Mouse (Mus musculus) stomach, embryonic 15.5 days (tissue): ENCODE data around the gene Kat7. TPM values are rescaled to one million over a fixed set of nuclear protein-coding genes. Genes with fewer than 3 reads are reported as not detected.

ENCODE experiments used
- ATAC-seq: fragments of 200-750 bp; cut with Nextera tagmentation; 2 replicates; pipeline ENCODE4 v1.8.0; 2017; ENCODE audit warnings: low read depth, moderate number of reproducible peaks, moderate TSS enrichment; ENCODE audit not compliant: insufficient read depth, low FRiP score
- H3K27ac ChIP-seq: fragments of 300-500 bp; sonication (generic); 2 replicates; pipeline ENCODE4 v1.5.1; 2015; ENCODE audit warnings: mild to moderate bottlenecking, inconsistent platforms
- H3K27me3 ChIP-seq: fragments of 300-500 bp; sonication (generic); replicated peaks from 2 replicates; pipeline ENCODE4 v1.6.1; 2015; ENCODE audit warnings: inconsistent platforms
- H3K36me3 ChIP-seq: fragments of 300-500 bp; sonication (generic); 2 replicates; pipeline ENCODE4 v1.6.1; 2015; ENCODE audit warnings: inconsistent platforms
- H3K4me1 ChIP-seq: fragments of 300-500 bp; sonication (generic); 2 replicates; pipeline ENCODE4 v1.6.1; 2015; ENCODE audit warnings: inconsistent platforms
- H3K4me2 ChIP-seq: fragments of 300-500 bp; sonication (generic); 2 replicates; pipeline ENCODE4 v1.6.1; 2015; ENCODE audit warnings: mild to moderate bottlenecking, inconsistent platforms
- H3K4me3 ChIP-seq: fragments of 300-500 bp; sonication (generic); replicated peaks from 2 replicates; pipeline ENCODE4 v1.5.1; 2015; ENCODE audit warnings: inconsistent platforms
- H3K9ac ChIP-seq: fragments of 300-500 bp; sonication (generic); 2 replicates; pipeline ENCODE4 v1.6.1; 2015; ENCODE audit warnings: inconsistent platforms
- H3K9me3 ChIP-seq: fragments of 300-500 bp; sonication (generic); 2 replicates; pipeline ENCODE4 v1.6.1; 2016; ENCODE audit warnings: inconsistent platforms
- WGBS: fragments of 180-500 bp; shearing (Covaris S2); methylation state at CpG from one replicate; pipeline ENCODE4 v1.1.7; 2015; 5-methylcytosine and 5-hydroxymethylcytosine counted together
- polyA plus RNA-seq: library from polyadenylated mRNA; unstranded; fragments of >200 nt; fragmentation: Nextera tagmentation; extraction: Ambion mirVana; gene quantifications from 2 replicates; pipeline ENCODE4 v1.2.1, GENCODE M21; 2015

Gene Kat7
- polyA plus RNA-seq, 1 experiment from 2014 or later: 57.1 TPM

DNA sequence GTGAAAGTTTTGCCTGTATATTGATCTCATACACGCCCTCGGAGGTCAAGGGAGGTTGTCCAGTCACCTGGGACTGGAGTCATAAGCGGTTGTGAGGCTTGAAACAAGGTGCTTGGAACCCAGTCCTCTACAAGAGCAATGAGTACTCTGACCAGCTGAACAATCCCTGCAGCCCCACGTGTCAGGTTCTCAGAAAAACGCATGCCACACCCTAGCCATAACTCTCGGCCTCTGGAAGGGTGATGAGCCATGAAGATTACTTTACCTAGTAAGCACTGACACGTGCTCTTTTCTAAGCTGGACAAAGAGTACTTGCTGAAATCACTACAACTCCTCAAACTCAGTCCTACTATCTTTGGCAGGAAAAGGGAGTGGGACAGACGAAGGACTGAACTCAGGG is 2.5 kb downstream of the Kat7 start:
- no peak for ATAC-seq
- Histone ChIP-seq H3K27me3 (no peaks in the 10 kb centered on the region), H3K9me3 (no peaks in the 10 kb centered on the region), H3K27ac (no peak overlapping the region), H3K9ac (no peak overlapping the region), H3K4me1 (peaks cover 17% of the 10 kb centered on the region), H3K36me3 (peaks cover 21% of the 10 kb centered on the region), H3K4me3 (no peak overlapping the region), H3K4me2 (no peak overlapping the region)
- 74% methylated on average over 8 of the region's 8 CpGs for WGBS

DNA sequence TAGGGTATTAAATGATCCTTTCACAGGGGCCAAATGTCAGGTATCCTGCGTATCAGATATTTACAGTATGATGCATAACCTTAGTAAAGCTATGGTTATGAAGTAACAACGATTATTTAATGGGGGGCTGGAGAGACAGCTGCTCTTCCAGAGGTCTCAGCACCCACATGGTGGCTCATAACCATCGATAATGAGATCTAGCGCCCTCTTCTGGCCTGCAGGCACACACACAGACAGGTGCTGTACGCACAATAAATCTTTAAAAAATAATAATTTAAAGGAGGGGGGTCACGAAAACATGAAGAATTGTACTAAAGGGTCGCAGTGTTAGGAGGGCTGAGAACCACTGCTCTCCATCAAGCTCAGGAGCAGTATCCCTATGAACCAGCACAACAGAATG is 4.4 kb downstream of the Kat7 start:
- 92% methylated on average over 7 of the region's 7 CpGs for WGBS
- H3K4me3 ChIP-seq: no peak overlapping the region
- 0 out of 2 replicates have a peak, but pooled peaks cover 11% of the 10 kb centered on the region for H3K4me1 ChIP-seq
- H3K4me2 ChIP-seq: no peak overlapping the region
- no peak overlapping the region for H3K9ac ChIP-seq
- H3K27ac ChIP-seq: no peak overlapping the region
- H3K9me3 ChIP-seq: no peaks in the 10 kb centered on the region
- ATAC-seq: no peak
- peaks cover 32% of the 10 kb centered on the region for H3K36me3 ChIP-seq
- H3K27me3 ChIP-seq: no peaks in the 10 kb centered on the region

DNA sequence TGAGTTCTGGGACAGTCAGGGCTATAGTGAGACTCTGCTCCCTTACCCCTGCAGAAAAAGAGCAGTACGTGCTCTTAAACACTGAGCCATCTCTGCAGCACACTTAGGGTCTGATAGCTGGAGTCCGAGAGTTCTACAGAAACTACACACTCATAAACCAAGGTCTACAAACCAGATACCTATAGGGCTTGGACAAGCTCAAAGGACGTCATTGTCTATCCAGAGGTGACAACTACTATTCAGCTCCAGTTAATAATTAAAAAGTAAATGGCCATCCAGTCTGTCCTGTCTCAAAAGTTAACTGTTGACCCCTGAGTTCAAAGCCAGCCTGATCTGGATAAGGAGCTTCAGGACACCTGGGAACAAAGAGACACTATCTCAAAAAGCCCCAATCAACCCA is 8.3 kb downstream of the Kat7 start:
- Histone ChIP-seq H3K4me2 (no peak overlapping the region), H3K27me3 (no peaks in the 10 kb centered on the region), H3K9ac (no peak overlapping the region), H3K4me1 (no peaks in the 10 kb centered on the region), H3K9me3 (no peaks in the 10 kb centered on the region), H3K36me3 (peaks cover 48% of the 10 kb centered on the region), H3K27ac (no peak overlapping the region), H3K4me3 (no peak overlapping the region)
- ATAC-seq: no peak
- 81% methylated on average over 3 of the region's 3 CpGs for WGBS

DNA sequence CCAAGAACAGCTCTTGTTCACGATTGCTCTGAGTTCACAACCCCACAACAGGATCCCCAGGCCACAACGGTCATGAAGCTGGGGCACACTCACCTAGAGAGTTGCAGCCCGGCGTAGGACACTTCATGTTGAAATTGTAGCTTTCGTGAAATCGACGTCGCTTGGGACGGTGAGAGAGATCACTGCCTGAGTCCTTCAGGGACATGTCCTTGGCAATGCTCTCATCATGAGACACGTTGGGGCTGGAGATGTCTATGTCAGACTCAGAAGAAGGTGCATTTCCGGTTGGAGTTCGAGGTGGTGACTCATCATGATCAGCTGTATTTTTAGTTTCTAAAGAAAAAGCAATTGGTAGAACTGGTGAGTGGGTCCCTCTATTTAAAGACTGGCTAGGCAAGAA is 10.2 kb downstream of the Kat7 start:
- no peak for ATAC-seq
- H3K36me3 ChIP-seq: peaks cover 42% of the 10 kb centered on the region
- no peak overlapping the region for H3K27ac ChIP-seq
- no peak overlapping the region for H3K9ac ChIP-seq
- H3K9me3 ChIP-seq: no peaks in the 10 kb centered on the region
- no peak overlapping the region for H3K4me3 ChIP-seq
- no peak overlapping the region for H3K4me2 ChIP-seq
- H3K4me1 ChIP-seq: no peaks in the 10 kb centered on the region
- H3K27me3 ChIP-seq: no peaks in the 10 kb centered on the region
- WGBS: 93% methylated on average over 12 of the region's 12 CpGs

DNA sequence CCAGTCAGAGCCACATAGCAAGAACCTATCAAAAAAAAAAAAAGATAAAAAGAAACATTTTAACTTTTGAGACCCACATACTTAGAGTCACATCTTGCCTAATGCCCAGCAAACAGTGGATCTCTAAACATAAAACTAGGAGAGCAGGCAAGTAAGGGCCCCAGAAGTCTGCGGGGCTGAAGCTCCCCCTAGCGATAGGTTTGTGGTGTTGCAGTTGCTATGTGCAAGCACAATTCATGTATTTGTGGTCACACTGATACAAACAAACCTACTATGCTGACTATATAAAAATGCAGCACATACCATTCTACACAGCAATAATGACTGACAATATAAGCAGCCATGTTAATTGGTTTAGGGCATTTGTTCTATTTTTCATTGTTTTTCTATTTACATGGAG is 11.9 kb downstream of the Kat7 start:
- no peak overlapping the region for H3K4me3 ChIP-seq
- no peak overlapping the region for H3K4me2 ChIP-seq
- no peaks in the 10 kb centered on the region for H3K4me1 ChIP-seq
- no peak overlapping the region for H3K9ac ChIP-seq
- no peak for ATAC-seq
- H3K27ac ChIP-seq: no peak overlapping the region
- peaks cover 35% of the 10 kb centered on the region for H3K36me3 ChIP-seq
- 21% methylated on average over 2 of the region's 2 CpGs for WGBS
- H3K27me3 ChIP-seq: no peaks in the 10 kb centered on the region
- H3K9me3 ChIP-seq: no peaks in the 10 kb centered on the region

DNA sequence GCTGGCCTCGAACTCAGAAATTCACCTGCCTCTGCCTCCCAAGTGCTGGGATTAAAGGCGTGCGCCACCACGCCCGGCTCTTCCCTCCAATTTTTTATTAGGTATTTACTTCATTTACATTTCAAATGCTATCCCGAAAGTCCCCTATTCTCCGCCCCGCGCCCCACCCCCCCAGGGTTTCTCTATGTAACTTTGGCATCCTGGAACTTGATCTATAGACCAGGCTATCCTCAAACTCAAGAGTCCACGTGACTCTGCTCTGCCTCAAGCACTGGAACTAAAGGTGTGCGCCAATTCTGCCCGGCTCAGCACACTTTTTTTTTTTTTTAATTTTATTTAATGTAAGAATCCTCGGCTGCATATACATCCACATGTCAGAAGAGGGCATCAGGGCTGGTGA is 14.3 kb downstream of the Kat7 start:
- no peaks in the 10 kb centered on the region for H3K27me3 ChIP-seq
- no peaks in the 10 kb centered on the region for H3K9me3 ChIP-seq
- no peak overlapping the region for H3K9ac ChIP-seq
- no peak overlapping the region for H3K27ac ChIP-seq
- H3K36me3 ChIP-seq: peaks cover 34% of the 10 kb centered on the region
- no peak overlapping the region for H3K4me3 ChIP-seq
- no peak overlapping the region for H3K4me2 ChIP-seq
- H3K4me1 ChIP-seq: no peaks in the 10 kb centered on the region
- no peak for ATAC-seq
- WGBS: 94% methylated on average over 13 of the region's 13 CpGs

DNA sequence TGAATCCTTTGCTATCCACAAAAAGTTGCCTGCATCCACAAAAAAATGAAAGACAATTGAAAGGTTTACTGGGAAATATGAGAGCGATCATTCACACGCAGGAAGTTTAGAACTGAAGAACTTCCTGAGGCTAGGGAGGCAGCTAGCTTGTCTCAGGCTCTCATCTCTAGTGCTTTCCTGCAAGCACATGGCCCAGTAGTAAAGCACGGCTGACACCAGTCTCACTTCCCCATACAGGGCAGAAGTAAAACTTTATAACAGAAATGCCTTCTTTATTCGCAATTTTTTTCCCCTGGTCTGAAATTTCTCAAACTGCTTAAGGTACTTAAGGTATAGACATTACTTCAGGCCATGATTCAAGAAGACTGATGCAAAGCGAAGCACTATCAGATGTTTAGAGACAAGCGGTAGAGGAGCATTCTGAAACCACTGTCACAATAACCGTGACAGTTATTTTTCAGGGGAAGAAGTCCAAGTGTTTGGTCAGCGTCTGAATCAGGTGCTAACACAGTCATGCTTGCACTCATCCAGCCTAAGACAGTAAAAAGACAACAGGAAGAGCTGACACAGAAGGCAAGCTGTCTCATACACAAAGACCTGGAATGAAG is 16.9 kb downstream of the Kat7 start:
- Histone ChIP-seq H3K27ac (peak overlapping the region; percentile 41; the same call in 1 of the 2 replicates), H3K4me1 (no peaks in the 10 kb centered on the region), H3K4me2 (no peak overlapping the region), H3K9ac (no peak overlapping the region), H3K27me3 (no peaks in the 10 kb centered on the region), H3K9me3 (no peaks in the 10 kb centered on the region), H3K36me3 (peaks cover 41% of the 10 kb centered on the region), H3K4me3 (no peak overlapping the region)
- 75% methylated on average over 8 of the region's 8 CpGs for WGBS
- no peak for ATAC-seq

DNA sequence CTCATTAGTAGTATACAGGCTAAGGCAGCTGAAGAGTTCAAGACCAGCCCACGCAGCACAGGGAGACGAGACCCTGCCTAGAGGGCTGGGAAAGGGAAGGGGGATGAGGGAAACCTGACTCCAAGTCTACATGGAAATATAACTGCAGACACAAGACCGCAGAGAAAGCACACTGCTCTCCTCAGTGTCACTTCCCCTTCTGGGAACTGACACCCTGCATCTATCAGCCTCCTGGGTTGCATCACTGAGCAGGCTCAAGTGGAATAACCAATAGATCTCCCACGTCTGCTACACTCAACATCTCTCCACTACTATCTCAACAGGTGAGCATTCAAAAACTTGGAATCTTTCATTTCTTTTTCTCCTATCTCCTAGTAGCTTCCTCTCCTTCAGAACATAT is 18.0 kb downstream of the Kat7 start:
- Histone ChIP-seq H3K4me2 (no peak overlapping the region), H3K4me3 (no peak overlapping the region), H3K9ac (no peak overlapping the region), H3K4me1 (no peaks in the 10 kb centered on the region), H3K27ac (no peak overlapping the region), H3K27me3 (no peaks in the 10 kb centered on the region), H3K9me3 (no peaks in the 10 kb centered on the region), H3K36me3 (peaks cover 42% of the 10 kb centered on the region)
- ATAC-seq: no peak
- 82% methylated on average over 4 of the region's 4 CpGs for WGBS

DNA sequence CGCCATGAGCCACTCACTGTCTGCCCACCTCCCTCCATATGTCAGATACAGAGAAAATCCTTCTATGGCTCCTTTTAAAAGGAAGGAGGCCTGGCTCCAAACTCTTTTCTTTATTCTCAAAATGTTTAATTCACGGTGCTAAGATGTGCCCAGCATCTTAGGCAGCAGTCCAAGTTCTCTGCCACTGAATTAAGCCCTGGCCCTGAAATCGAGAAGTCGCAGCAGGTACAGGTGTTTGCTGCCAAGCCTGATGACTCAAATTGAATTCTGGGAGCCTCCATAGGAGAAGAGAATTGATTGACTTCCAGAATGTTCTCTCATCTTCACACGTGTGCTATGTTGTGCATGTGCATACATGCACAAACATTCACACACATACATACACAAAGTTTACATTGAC is 27.7 kb downstream of the Kat7 start:
- no peak overlapping the region for H3K4me3 ChIP-seq
- no peaks in the 10 kb centered on the region for H3K4me1 ChIP-seq
- no peak for ATAC-seq
- WGBS: 95% methylated on average over 5 of the region's 5 CpGs
- H3K9ac ChIP-seq: no peak overlapping the region
- H3K27me3 ChIP-seq: no peaks in the 10 kb centered on the region
- H3K36me3 ChIP-seq: peaks cover 84% of the 10 kb centered on the region
- H3K27ac ChIP-seq: no peak overlapping the region
- no peaks in the 10 kb centered on the region for H3K9me3 ChIP-seq
- no peak overlapping the region for H3K4me2 ChIP-seq

DNA sequence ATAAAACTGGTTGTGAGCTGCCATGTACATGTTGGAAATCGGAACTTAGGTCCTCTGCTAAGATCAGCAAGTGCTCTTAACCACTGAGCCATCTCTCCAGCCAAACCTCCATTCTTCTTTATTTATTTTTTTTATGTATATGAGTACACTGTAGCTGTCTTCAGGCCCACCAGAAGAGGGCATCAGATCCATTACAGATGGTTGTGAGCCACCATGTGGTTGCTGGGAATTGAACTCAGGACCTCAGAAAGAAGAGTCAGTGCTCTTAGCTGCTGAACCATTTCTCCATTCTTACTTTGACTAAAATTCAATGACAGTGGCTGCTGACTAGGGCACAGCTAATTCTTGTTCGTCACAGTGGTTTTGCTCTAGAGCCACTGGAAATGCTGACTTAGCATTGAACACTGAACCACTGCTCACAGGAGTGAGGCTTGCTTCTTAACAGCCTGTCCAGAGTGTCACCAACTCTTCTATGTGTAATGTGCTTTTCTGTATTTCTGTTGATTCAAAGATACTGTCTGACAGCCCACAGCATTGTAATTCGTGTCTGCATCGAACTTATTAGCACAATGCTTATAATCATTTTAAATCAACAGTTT is 30.9 kb downstream of the Kat7 start:
- H3K9me3 ChIP-seq: no peaks in the 10 kb centered on the region
- H3K27ac ChIP-seq: no peak overlapping the region
- H3K4me2 ChIP-seq: no peak overlapping the region
- ATAC-seq: no peak
- H3K4me3 ChIP-seq: no peak overlapping the region
- H3K36me3 ChIP-seq: peaks cover 84% of the 10 kb centered on the region
- WGBS: 93% methylated on average over 4 of the region's 4 CpGs
- H3K9ac ChIP-seq: no peak overlapping the region
- no peaks in the 10 kb centered on the region for H3K27me3 ChIP-seq
- H3K4me1 ChIP-seq: no peaks in the 10 kb centered on the region

DNA sequence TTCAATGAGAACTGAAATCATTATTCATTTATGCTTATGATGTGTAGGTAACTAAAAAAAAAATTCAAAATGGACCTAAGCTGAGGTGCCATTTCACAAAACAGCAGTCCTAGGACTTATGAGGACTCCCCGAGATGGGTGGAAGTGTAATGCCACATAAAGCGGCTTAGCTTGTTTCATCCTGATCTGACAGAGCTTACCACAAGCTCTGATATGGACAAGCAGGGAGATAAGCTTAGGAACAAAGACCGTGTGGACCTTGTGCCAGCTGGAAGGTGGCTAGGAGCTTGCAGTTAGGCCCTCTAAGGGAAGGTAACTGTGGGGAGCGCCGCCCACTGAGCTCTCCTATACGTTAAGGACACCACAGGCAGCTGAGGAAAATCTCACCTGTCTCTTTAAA is 34.0 kb downstream of the Kat7 start:
- Histone ChIP-seq H3K4me2 (no peak overlapping the region), H3K27me3 (no peaks in the 10 kb centered on the region), H3K9me3 (no peaks in the 10 kb centered on the region), H3K27ac (no peak overlapping the region), H3K9ac (no peak overlapping the region), H3K4me1 (0 out of 2 replicates have a peak, but pooled peaks cover 3% of the 10 kb centered on the region), H3K4me3 (no peak overlapping the region), H3K36me3 (peaks cover 83% of the 10 kb centered on the region)
- 85% methylated on average over 6 of the region's 6 CpGs for WGBS
- ATAC-seq: no peak

DNA sequence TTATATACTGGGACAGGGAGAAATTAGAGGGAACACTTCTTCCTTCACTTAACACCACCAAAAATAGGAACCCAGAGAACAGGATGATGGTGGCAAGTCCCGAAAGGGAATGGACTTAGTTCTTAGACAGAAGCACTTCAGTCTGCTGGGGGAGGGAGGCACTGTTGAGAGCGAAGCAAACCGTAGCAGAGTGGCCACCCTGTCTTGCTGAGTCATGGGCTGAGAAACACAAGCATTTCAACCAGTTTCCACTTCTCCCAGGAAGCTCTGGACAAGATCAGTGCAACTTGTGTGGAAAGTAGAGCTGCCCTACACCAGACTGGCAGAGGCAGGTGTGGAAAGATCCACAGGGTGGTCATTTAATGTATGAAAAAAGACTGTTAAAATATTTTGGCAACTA is 35.4 kb downstream of the Kat7 start:
- Histone ChIP-seq H3K4me1 (0 out of 2 replicates have a peak, but pooled peaks cover 3% of the 10 kb centered on the region), H3K4me2 (no peak overlapping the region), H3K4me3 (no peak overlapping the region), H3K9ac (no peak overlapping the region), H3K27me3 (no peaks in the 10 kb centered on the region), H3K9me3 (no peaks in the 10 kb centered on the region), H3K27ac (no peak overlapping the region), H3K36me3 (peaks cover 83% of the 10 kb centered on the region)
- WGBS: 67% methylated on average over 3 of the region's 3 CpGs
- no peak for ATAC-seq
